Mouse (Mus musculus) adrenal gland, adult 18-20 months (tissue): ENCODE data around the gene Epb41l5. TPM values are rescaled to one million over a fixed set of nuclear protein-coding genes. Genes with fewer than 3 reads are reported as not detected.

ENCODE experiments used
- DNase-seq, 2 experiments: peaks; one replicate each; pipeline ENCODE4 v3.0.0; 2021 to 2022; ENCODE audit warnings: low spot score in 2 of 2
- total RNA-seq, 2 experiments: library from RNA; stranded (reverse); gene quantifications; 1 replicate in 1 of 2; 2 replicates in 1 of 2; pipeline ENCODE4 v1.2.3; 2021

Gene Epb41l5
- total RNA-seq, 2 experiments from 2014 or later: 10.1 to 10.9 TPM

- DNase-seq: no peak
These were observed 112.7 kb downstream of the Epb41l5 start for GRCm38 (mm10) chr1:119536122-119536521.

GRCm38 (mm10) chr1:119534341-119534740, 114.5 kb downstream of the Epb41l5 start:
- no peak for DNase-seq

- no peak for DNase-seq
These were observed 115.6 kb downstream of the Epb41l5 start for GRCm38 (mm10) chr1:119533093-119533805.

GRCm38 (mm10) chr1:119532165-119532564, 116.6 kb downstream of the Epb41l5 start:
- no peak for DNase-seq

GRCm38 (mm10) chr1:119530941-119531340, 117.9 kb downstream of the Epb41l5 start:
- DNase-seq: no peak

GRCm38 (mm10) chr1:119525689-119526591, 122.9 kb downstream of the Epb41l5 start, which contains the start of gene Tmem185b:
TSS of gene Tmem185b (plus strand) at chr1:119526160.
- DNase-seq: peak; percentile 95 to 96

GRCm38 (mm10) chr1:119525004-119525444, 123.8 kb downstream of the Epb41l5 start:
- DNase-seq: no peak

- no peak for DNase-seq
These were observed 125.0 kb downstream of the Epb41l5 start for GRCm38 (mm10) chr1:119523826-119524225.

- no peak for DNase-seq
These were observed 125.4 kb downstream of the Epb41l5 start for GRCm38 (mm10) chr1:119523369-119523768.

- DNase-seq: no peak
These were observed 126.1 kb downstream of the Epb41l5 start for GRCm38 (mm10) chr1:119522726-119523125.

- no peak for DNase-seq
These were observed 127.1 kb downstream of the Epb41l5 start for GRCm38 (mm10) chr1:119521681-119522080.

- DNase-seq: no peak
These were observed 127.8 kb downstream of the Epb41l5 start for GRCm38 (mm10) chr1:119521029-119521428.

- DNase-seq: no peak
These were observed 129.5 kb downstream of the Epb41l5 start for GRCm38 (mm10) chr1:119519286-119519685.

- no peak for DNase-seq
These were observed 130.0 kb downstream of the Epb41l5 start for GRCm38 (mm10) chr1:119518786-119519185.

GRCm38 (mm10) chr1:119518060-119518459, 130.7 kb downstream of the Epb41l5 start:
- no peak for DNase-seq

- DNase-seq: no peak
These were observed 137.9 kb downstream of the Epb41l5 start for GRCm38 (mm10) chr1:119510857-119511256.

- DNase-seq: no peak
These were observed 138.4 kb downstream of the Epb41l5 start for GRCm38 (mm10) chr1:119510409-119510808.

- DNase-seq: peak in 1 of 2 experiments; percentile 44
These were observed 139.3 kb downstream of the Epb41l5 start for GRCm38 (mm10) chr1:119509474-119509873.

- DNase-seq: no peak
These were observed 140.3 kb downstream of the Epb41l5 start for GRCm38 (mm10) chr1:119508548-119508947.

GRCm38 (mm10) chr1:119505951-119506350, 142.8 kb downstream of the Epb41l5 start:
- DNase-seq: no peak

- DNase-seq: peak; percentile 91 to 92
These were observed 144.3 kb downstream of the Epb41l5 start, which contains the start of gene Ralb for GRCm38 (mm10) chr1:119504260-119505062. TSS of gene Ralb (minus strand) at chr1:119504794.
